Mouse (Mus musculus) olfactory bulb, adult 2 months (tissue): Measurements from ENCODE around the gene Arhgef3. TPM values are rescaled to one million over a fixed set of nuclear protein-coding genes. Genes with fewer than 3 reads are reported as not detected.

Source experiments
- H3K27ac ChIP-seq: fragments of 200-500 bp; 2 replicates; pipeline ENCODE4 v1.5.1; 2012; ENCODE audit warnings: low read depth, low read length; ENCODE audit not compliant: insufficient read depth
- H3K4me1 ChIP-seq: fragments of 200-500 bp; 2 replicates; pipeline ENCODE4 v1.6.1; 2012; ENCODE audit warnings: low read length; ENCODE audit not compliant: control insufficient read depth, insufficient read depth
- H3K4me3 ChIP-seq: fragments of 200-500 bp; 2 replicates; pipeline ENCODE4 v1.5.1; 2012; ENCODE audit warnings: mild to moderate bottlenecking, low read depth, low read length, moderate library complexity; ENCODE audit not compliant: insufficient read depth
- CTCF ChIP-seq: fragments of 200-500 bp; IDR thresholded peaks from 2 replicates; pipeline ENCODE4 v1.5.1; 2012; ENCODE audit warnings: low read depth, mild to moderate bottlenecking, low read length, moderate library complexity; ENCODE audit not compliant: insufficient read depth
- POLR2A ChIP-seq: fragments of 200-500 bp; IDR thresholded peaks from 2 replicates; pipeline ENCODE4 v1.6.1; 2012; ENCODE audit warnings: mild to moderate bottlenecking, low read depth, low read length, moderate library complexity; ENCODE audit not compliant: insufficient read depth
- WGBS: fragments of 180-500 bp; shearing (Covaris S2); methylation state at CpG from one replicate; pipeline ENCODE4 v1.1.7; 2018; 5-methylcytosine and 5-hydroxymethylcytosine counted together
- polyA plus RNA-seq: library from polyadenylated mRNA; stranded (reverse); fragments of >200 nt; gene quantifications from 2 replicates; pipeline ENCODE4 v1.2.4, GENCODE M21; 2012; ENCODE audit warnings: low replicate concordance; ENCODE audit not compliant: missing spikeins, insufficient read depth, insufficient read length

Gene Arhgef3
- polyA plus RNA-seq, 1 experiment = not detected

GRCm38 (mm10) chr14:27331490-27332035 is 216.9 kb downstream of the Arhgef3 start:
- no peak overlapping the region for H3K4me3 ChIP-seq
- H3K27ac ChIP-seq = no peak overlapping the region
- 74% methylated on average over 10 of the region's 10 CpGs for WGBS
- TF ChIP-seq CTCF = no peak
- no peak for TF ChIP-seq POLR2A
- peaks cover 2% of the 10 kb centered on the region; the same call in 1 of the 2 replicates for H3K4me1 ChIP-seq

DNA sequence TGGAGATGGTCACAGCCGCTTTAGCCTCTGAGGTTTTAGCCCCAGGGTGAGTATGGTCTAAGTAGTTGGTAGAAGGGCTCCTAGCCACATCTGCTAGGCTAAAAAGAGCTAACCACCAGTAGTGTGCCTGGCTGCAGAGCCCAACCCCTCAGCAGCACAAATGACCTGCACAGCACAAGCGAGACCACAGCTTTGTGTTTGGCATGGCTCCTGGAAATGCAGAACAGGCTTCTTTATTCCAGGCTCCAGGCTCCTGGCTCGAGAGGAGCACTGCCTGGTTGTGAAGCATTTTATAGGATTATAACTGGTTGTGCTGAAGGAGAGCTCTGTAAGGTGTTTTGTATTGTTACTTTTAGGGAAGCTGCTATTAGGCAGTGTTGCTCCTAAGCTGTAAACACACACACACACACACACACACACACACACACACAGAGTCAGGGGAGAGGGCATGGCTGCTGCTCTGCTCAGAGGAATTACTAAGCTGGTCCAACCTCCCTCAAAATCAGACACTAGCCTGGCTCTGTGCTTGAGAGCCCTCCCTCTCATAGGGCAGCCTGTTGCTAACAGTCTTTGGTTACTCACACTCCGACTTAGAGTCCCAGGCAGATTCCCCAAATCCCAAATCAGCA is 217.8 kb downstream of the Arhgef3 start:
- WGBS = 53% methylated on average over 4 of the region's 4 CpGs
- TF ChIP-seq CTCF (no peak), POLR2A (no peak)
- H3K27ac ChIP-seq = no peak overlapping the region
- H3K4me1 ChIP-seq = peaks cover 4% of the 10 kb centered on the region; the same call in 1 of the 2 replicates
- no peak overlapping the region for H3K4me3 ChIP-seq

- peaks cover 7% of the 10 kb centered on the region for H3K4me1 ChIP-seq
- peak overlapping the region; percentile 43 for H3K27ac ChIP-seq
- peak overlapping the region; percentile 53 for H3K4me3 ChIP-seq
- WGBS = 5% methylated on average over 37 of the region's 37 CpGs
- peak; percentile 60; the same call in 1 of the 2 replicates for TF ChIP-seq POLR2A
- TF ChIP-seq CTCF = no peak
These were observed 220.9 kb downstream of the Arhgef3 start for GRCm38 (mm10) chr14:27335331-27336207.

- Histone ChIP-seq H3K27ac (peak overlapping the region; percentile 43), H3K4me3 (peak overlapping the region; percentile 53), H3K4me1 (peaks cover 10% of the 10 kb centered on the region)
- 5% methylated on average over 34 of the region's 34 CpGs for WGBS
- TF ChIP-seq POLR2A = no peak
- no peak for TF ChIP-seq CTCF
These were observed 221.8 kb downstream of the Arhgef3 start for GRCm38 (mm10) chr14:27336208-27337114.

GRCm38 (mm10) chr14:27337156-27337555 is 222.5 kb downstream of the Arhgef3 start:
- 45% methylated on average over 6 of the region's 6 CpGs for WGBS
- H3K4me3 ChIP-seq = peak overlapping the region; percentile 53
- TF ChIP-seq POLR2A = no peak
- no peak for TF ChIP-seq CTCF
- 0 out of 2 replicates have a peak overlapping the region, but pooled peaks have one; percentile 3 for H3K27ac ChIP-seq
- peaks cover 11% of the 10 kb centered on the region for H3K4me1 ChIP-seq

DNA sequence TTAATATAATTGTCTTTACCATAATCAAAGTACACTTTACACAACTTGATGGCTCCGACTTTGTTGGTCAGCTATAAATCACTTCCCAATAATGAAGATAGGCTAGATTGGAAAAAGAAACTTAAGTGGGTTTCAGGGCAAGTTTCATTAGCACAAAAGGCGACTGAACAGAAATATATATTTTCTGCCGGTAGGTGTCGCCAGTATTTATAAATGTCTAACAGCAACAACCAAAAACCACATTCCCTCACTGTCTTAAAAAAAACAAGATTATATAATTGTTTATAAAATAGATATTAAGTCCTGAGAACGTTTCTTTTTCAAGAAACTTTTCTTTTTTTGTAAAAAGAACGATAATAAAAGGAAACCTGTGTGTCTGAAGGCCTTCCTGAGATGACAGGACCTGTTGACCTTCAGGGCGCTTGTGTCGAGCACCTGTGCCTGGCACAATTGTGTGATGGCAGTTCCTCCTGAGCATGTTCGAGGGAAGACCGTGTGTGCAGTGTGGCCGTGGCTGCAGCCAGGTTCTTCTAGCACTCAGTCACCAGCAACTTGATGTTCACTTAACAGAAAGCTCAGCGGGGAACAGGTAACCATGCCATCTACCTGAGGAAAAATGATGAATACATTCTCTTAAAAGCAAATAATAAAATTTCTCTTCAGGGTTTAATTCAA is 223.5 kb downstream of the Arhgef3 start:
- Histone ChIP-seq H3K27ac (peak overlapping the region; percentile 50; the same call in 1 of the 2 replicates), H3K4me1 (peaks cover 11% of the 10 kb centered on the region), H3K4me3 (peak overlapping the region; percentile 46)
- WGBS = 34% methylated on average over 12 of the region's 12 CpGs
- no peak for TF ChIP-seq CTCF
- no peak for TF ChIP-seq POLR2A

GRCm38 (mm10) chr14:27340682-27341415 is 226.2 kb downstream of the Arhgef3 start:
- Histone ChIP-seq H3K4me1 (peaks cover 10% of the 10 kb centered on the region), H3K4me3 (no peak overlapping the region), H3K27ac (no peak overlapping the region)
- no peak for TF ChIP-seq CTCF
- no peak for TF ChIP-seq POLR2A
- 86% methylated on average over 5 of the region's 5 CpGs for WGBS

DNA sequence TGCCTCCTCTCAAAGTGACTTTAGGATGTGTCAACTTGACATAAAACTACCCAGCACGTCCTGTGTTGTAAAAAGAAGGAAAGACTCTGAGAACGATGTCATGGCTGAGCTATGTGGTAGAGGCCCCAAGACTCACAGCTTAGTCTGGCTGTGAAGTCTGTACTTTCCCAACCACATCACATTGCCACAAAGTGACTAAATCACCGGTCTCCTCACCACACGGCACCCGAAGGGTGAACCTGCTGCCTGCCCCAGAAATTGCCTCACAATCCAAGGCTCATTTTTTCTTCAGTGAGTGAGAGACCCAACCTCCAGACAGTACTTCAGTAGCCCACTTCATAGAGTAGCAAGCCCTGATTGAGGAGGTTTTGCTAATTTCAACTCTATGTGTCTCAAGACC is 226.8 kb downstream of the Arhgef3 start:
- Histone ChIP-seq H3K4me3 (no peak overlapping the region), H3K4me1 (peaks cover 10% of the 10 kb centered on the region), H3K27ac (no peak overlapping the region)
- TF ChIP-seq POLR2A = no peak
- no peak for TF ChIP-seq CTCF
- WGBS = 82% methylated on average over 5 of the region's 5 CpGs
